Mouse (Mus musculus): ENCODE measurements around the gene Osbp.

GRCm38 (mm10) chr19:12026606-12027005 lies 60.9 kb downstream of the Osbp start:
- TF ChIP-seq CTCF (IDR thresholded peaks at IDR 0.05; ENCODE audit: low read depth) (no peak), EP300 (IDR thresholded peaks at IDR 0.05; ENCODE audit: low read depth) (no peak)
